Mouse (Mus musculus) T-helper 1 cell (primary cell): Measurements from ENCODE around the gene Atf3.
"Not testable (repeated sequence)": the region's sequence is repeated elsewhere in the genome, so short reads cannot be mapped to it uniquely, and the experiment has no call there.

Experiments used
- in situ Hi-C: fragments of 300-600 bp; cut with MboI, MseI; formaldehyde crosslinking; loops from one replicate; pipeline ENCODE4 v1.15.1; 2025; ENCODE audit warnings: high pct_unique_total_duplicates

The Atf3 gene

GRCm38 (mm10) chr1:191154314-191154713 is 63.5 kb downstream of the Atf3 start:
- in situ Hi-C loops, result no loop called here

- in situ Hi-C loops, result no loop called here
These were observed 64.8 kb downstream of the Atf3 start for GRCm38 (mm10) chr1:191153052-191153451.

- in situ Hi-C loops, result no loop called here
These were observed 66.8 kb downstream of the Atf3 start for GRCm38 (mm10) chr1:191150924-191151605.

- in situ Hi-C loops, result not testable (repeated sequence)
These were observed 68.3 kb downstream of the Atf3 start for GRCm38 (mm10) chr1:191149489-191149888.

- in situ Hi-C loops, result no loop called here
These were observed 76.9 kb downstream of the Atf3 start for GRCm38 (mm10) chr1:191140983-191141382.

GRCm38 (mm10) chr1:191138874-191139495 is 78.9 kb downstream of the Atf3 start:
- in situ Hi-C loops, result no loop called here

- in situ Hi-C loops, result no loop called here
These were observed 79.4 kb downstream of the Atf3 start for GRCm38 (mm10) chr1:191138436-191138835.

- in situ Hi-C loops, result no loop called here
These were observed 82.4 kb downstream of the Atf3 start for GRCm38 (mm10) chr1:191135406-191135805.

GRCm38 (mm10) chr1:191132934-191133333 is 84.9 kb downstream of the Atf3 start:
- in situ Hi-C loops, result no loop called here

GRCm38 (mm10) chr1:191132240-191132639 is 85.6 kb downstream of the Atf3 start:
- in situ Hi-C loops, result no loop called here

GRCm38 (mm10) chr1:191131692-191132091 is 86.1 kb downstream of the Atf3 start:
- in situ Hi-C loops, result no loop called here

GRCm38 (mm10) chr1:191125811-191126638 is 91.8 kb downstream of the Atf3 start:
- in situ Hi-C loops, result loop anchor here (5.0 kb wide), 1 partner anchor 39 kb away; no protein-coding TSS in a partner anchor

GRCm38 (mm10) chr1:191124288-191124687 is 93.6 kb downstream of the Atf3 start:
- in situ Hi-C loops, result no loop called here

GRCm38 (mm10) chr1:191123696-191124095 is 94.1 kb downstream of the Atf3 start:
- in situ Hi-C loops, result no loop called here

GRCm38 (mm10) chr1:191122744-191123143 is 95.1 kb downstream of the Atf3 start:
- in situ Hi-C loops, result no loop called here
